Mouse (Mus musculus): ENCODE results near the gene Krtap6-5. TPM values are rescaled to one million over a fixed set of nuclear protein-coding genes. Genes with fewer than 3 reads are reported as not detected.
"Not testable (repeated sequence)": the region's sequence is repeated elsewhere in the genome, so short reads cannot be mapped to it uniquely, and the experiment has no call there.

Krtap6-5 gene
- not detected in 2 replicates for polyA plus RNA-seq (2012; rRNA removed)

DNA sequence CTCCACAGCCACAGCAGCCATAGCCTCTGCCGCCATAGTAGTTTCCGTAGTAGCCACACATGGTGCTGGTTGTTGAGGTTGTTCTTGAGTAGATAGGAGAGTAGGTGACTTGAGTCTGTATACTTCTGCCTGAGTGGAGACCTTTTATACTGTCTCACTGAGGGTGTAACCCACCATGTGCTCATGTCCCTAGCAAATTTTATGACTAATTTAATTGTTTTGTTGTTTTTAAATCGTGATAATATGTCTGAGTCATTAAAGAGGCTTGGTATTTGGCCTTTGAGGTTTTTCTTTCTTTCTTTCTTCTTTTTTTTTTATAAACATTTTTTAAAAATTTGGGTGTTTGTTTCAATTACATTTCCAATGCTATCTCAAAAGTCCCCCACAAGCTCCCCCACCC lies at the start of gene Krtap6-5:
Gene Krtap6-5, minus strand, starts transcription at position 101 of the 400 bp plus-strand sequence.
- no peak for DNase-seq (ENCODE audit: low read depth)

DNA sequence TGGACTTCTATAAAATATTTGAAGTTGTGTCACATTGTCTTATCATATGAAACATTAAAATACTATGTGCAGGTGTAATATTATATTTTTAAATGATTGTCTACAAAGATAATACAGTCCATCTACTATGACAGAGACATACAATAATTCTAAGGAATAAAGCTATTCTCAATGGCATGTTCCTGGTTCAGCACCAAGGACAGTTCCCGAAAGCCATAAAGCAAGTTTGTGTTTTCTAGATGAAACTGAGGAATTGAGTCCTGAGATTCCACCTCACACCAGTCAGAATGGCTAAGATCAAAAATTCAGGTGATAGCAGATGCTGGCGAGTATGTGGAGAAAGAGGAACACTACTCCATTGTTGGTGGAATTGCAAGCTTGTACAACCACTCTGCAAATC lies 23.4 kb upstream of the Krtap6-5 start:
- DNase-seq (ENCODE audit: low read depth): not testable (repeated sequence)

- not testable (repeated sequence) for DNase-seq (ENCODE audit: low read depth)
These were observed 16.2 kb upstream of the Krtap6-5 start, which contains the start of gene 1110025L11Rik for GRCm38 (mm10) chr16:89063902-89064301. Gene 1110025L11Rik (minus strand): TSS chr16:89064002.

DNA sequence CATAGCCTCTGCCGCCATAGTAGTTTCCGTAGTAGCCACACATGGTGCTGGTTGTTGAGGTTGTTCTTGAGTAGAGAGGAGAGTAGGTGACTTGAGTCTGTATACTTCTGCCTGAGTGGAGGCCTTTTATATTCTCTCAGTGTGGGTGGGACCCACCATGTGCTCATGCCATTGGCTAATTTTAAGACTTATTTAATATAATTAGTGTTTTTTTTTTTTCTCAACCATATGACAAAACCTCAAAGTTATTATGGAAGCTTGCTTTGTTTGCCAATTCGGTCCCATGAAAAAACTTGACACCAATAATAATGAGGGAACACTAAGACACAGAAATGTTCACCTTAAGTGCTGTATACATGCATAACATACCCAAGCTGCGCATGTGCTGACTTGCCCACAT lies 6.3 kb downstream of the Krtap6-5 start, which contains the start of gene Gm10228:
Gene Gm10228, minus strand, starts transcription at position 101 of the 400 bp plus-strand sequence.
- not testable (repeated sequence) for DNase-seq (ENCODE audit: low read depth)

- DNase-seq (ENCODE audit: low read depth): not testable (repeated sequence)
These were observed 16.3 kb downstream of the Krtap6-5 start, which contains the start of gene Krtap6-1 for GRCm38 (mm10) chr16:89031399-89031798. Gene Krtap6-1 (plus strand): TSS chr16:89031699.

DNA sequence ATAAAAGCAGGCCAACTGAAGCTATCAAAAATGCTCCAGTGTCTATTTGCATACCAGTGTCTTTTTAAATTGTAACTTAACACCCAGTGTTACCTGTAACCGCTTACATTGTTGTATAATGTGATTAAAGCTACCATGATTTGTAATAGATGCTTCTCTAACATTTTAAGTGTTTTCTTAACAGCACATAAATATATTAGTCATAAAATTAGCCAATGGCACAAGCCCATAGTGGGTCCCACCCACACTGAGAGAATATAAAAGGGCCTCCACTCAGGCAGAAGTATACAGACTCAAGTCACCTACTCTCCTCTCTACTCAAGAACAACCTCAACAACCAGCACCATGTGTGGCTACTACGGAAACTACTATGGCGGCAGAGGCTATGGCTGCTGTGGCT lies 32.7 kb downstream of the Krtap6-5 start, which contains the start of gene Gm10229:
Gene Gm10229, plus strand, starts transcription at position 301 of the 400 bp plus-strand sequence.
- not testable (repeated sequence) for DNase-seq (ENCODE audit: low read depth)

DNA sequence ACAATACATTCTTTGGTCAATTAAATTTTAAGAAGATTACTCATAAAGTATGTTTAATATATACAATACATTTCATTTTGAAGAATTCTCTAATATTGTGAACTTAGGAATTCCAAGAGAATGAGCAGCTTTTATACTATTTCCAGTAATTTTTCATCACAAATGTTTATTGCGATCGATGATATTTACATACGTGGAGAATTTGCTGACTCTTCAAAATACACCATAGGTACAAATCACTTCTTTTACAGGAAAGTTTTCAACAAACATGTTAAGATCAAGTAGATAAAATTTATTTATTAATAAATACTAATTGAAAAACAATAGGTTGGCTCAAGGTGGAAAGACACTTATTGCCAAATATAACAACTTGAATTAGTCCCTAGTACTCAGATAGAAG lies 33.7 kb downstream of the Krtap6-5 start:
- no peak for DNase-seq (ENCODE audit: low read depth)

GRCm38 (mm10) chr16:89010659-89011058 lies 37.0 kb downstream of the Krtap6-5 start, which contains the start of gene Krtap22-2:
Gene Krtap22-2 (minus strand): TSS chr16:89010759.
- DNase-seq (ENCODE audit: low read depth): no peak

Other genes starting within 250 kb of the Krtap6-5 start
- gene Gm20741, start 235.7 kb downstream of the Krtap6-5 start, polyA plus RNA-seq (2012; rRNA removed): not detected in 2 replicates
- not detected in 2 replicates for gene Krtap15, start 227.7 kb downstream of the Krtap6-5 start, polyA plus RNA-seq (2012; rRNA removed)
- not detected in 2 replicates for gene Krtap14, start 221.7 kb downstream of the Krtap6-5 start, polyA plus RNA-seq (2012; rRNA removed)
- not detected in 2 replicates for gene Krtap19-1, start 178.5 kb downstream of the Krtap6-5 start, polyA plus RNA-seq (2012; rRNA removed)
- gene Krtap19-2, start 173.6 kb downstream of the Krtap6-5 start, polyA plus RNA-seq (2012; rRNA removed): not detected in 2 replicates
- not detected in 2 replicates for gene Krtap19-3, start 169.8 kb downstream of the Krtap6-5 start, polyA plus RNA-seq (2012; rRNA removed)
- not detected in 2 replicates for gene Krtap19-4, start 162.8 kb downstream of the Krtap6-5 start, polyA plus RNA-seq (2012; rRNA removed)
- gene Krtap19-5, start 151.4 kb downstream of the Krtap6-5 start, polyA plus RNA-seq (2012; rRNA removed): not detected in 2 replicates
- not detected in 2 replicates for gene Krtap19-9b, start 115.6 kb downstream of the Krtap6-5 start, polyA plus RNA-seq (2012; rRNA removed)
- not detected in 2 replicates for gene Krtap16-3, start 85.0 kb downstream of the Krtap6-5 start, polyA plus RNA-seq (2012; rRNA removed)
- gene Krtap22-2, start 37.1 kb downstream of the Krtap6-5 start, polyA plus RNA-seq (2012; rRNA removed): not detected in 2 replicates
- gene Gm10229, start 32.6 kb downstream of the Krtap6-5 start, polyA plus RNA-seq (2012; rRNA removed): not detected in 2 replicates
- gene Krtap6-1, start 16.2 kb downstream of the Krtap6-5 start, polyA plus RNA-seq (2012; rRNA removed): not detected in 2 replicates
- gene Gm10228, start 6.4 kb downstream of the Krtap6-5 start, polyA plus RNA-seq (2012; rRNA removed): not detected in 2 replicates
- not detected in 2 replicates for gene 1110025L11Rik, start 16.1 kb upstream of the Krtap6-5 start, polyA plus RNA-seq (2012; rRNA removed)
- not detected in 2 replicates for gene Krtap6-3, start 36.1 kb upstream of the Krtap6-5 start, polyA plus RNA-seq (2012; rRNA removed)
- gene Gm6358, start 93.0 kb upstream of the Krtap6-5 start, polyA plus RNA-seq (2012; rRNA removed): not detected in 2 replicates
- not detected in 2 replicates for gene Gm10061, start 103.2 kb upstream of the Krtap6-5 start, polyA plus RNA-seq (2012; rRNA removed)
- not detected in 2 replicates for gene Gm9789, start 110.1 kb upstream of the Krtap6-5 start, polyA plus RNA-seq (2012; rRNA removed)
- gene Gm7735, start 121.6 kb upstream of the Krtap6-5 start, polyA plus RNA-seq (2012; rRNA removed): not detected in 2 replicates
- not detected in 2 replicates for gene 1110057P08Rik, start 126.9 kb upstream of the Krtap6-5 start, polyA plus RNA-seq (2012; rRNA removed)
- gene Krtap20-2, start 158.0 kb upstream of the Krtap6-5 start, polyA plus RNA-seq (2012; rRNA removed): not detected in 2 replicates